ENCODE assay signal across 9 mouse cellular contexts in genomic region chr2:69077189-69077588, GRCm38 (mm10). TPM values are rescaled to one million over a fixed set of nuclear protein-coding genes. Genes with fewer than 3 reads are reported as not detected.
DNase-seq lines count a peak whose midpoint lies in the region; ATAC-seq and TF ChIP-seq lines count a peak whose summit lies in the region.
"Had no signal": no experiment of that assay in that cellular context is flagged by ENCODE, and none has a peak within 500 bp of the region (broad histone marks: within the 10 kb centered on the region; RNA-seq: fewer than 3 reads in every experiment).

No protein-coding gene starts in this region.

- H3K9ac ChIP-seq in heart, embryonic 12.5 days, result no peak overlapping the region

- DNase-seq in kidney, adult 9 months, result peak; percentile 16
- no peak for DNase-seq in kidney, adult 8-10 months
- peak; percentile 42 to 79 for DNase-seq in cerebellum, adult 2 months
- DNase-seq in lung, postnatal 10 days, result peak; percentile 54
- no peak for DNase-seq in right cerebral cortex, adult 2 months (ENCODE audit: low spot score in 2 of 2)
- DNase-seq: liver had no signal

- H3K36me3 ChIP-seq in heart, embryonic 12.5 days, result no peaks in the 10 kb centered on the region
- H3K36me3 ChIP-seq: forebrain, embryonic 10.5 days had no signal

- ATAC-seq in heart, embryonic 12.5 days (ENCODE audit: insufficient number of reproducible peaks, low FRiP score), result peak; percentile 71
- no peak for ATAC-seq in frontal cortex, adult (ENCODE audit: low TSS enrichment)

- no peak overlapping the region for H3K27ac ChIP-seq in cerebellum, adult 2 months (ENCODE audit: insufficient read depth, low read length)
- no peak overlapping the region for H3K27ac ChIP-seq in heart, embryonic 12.5 days (ENCODE audit: poor library complexity, severe bottlenecking)
- H3K27ac ChIP-seq: forebrain, embryonic 10.5 days had no signal

- 11% methylated on average over 3 of the region's 3 CpGs for WGBS in cerebellum, adult 2 months
- 53% methylated on average over 3 of the region's 3 CpGs for WGBS in heart, embryonic 12.5 days

- H3K4me2 ChIP-seq in heart, embryonic 12.5 days, result no peak overlapping the region

- no peaks in the 10 kb centered on the region for H3K9me3 ChIP-seq in heart, embryonic 12.5 days (replicated peaks)
- H3K9me3 ChIP-seq: forebrain, embryonic 10.5 days had no signal

- H3K4me3 ChIP-seq in cerebellum, adult 2 months (replicated peaks; ENCODE audit: insufficient read depth, low read depth, low read length), result no peak overlapping the region
- H3K4me3 ChIP-seq in heart, embryonic 12.5 days, result no peak overlapping the region
- H3K4me3 ChIP-seq: forebrain, embryonic 10.5 days had no signal

- no peak for TF ChIP-seq CTCF in cerebellum, adult 2 months (IDR thresholded peaks at IDR 0.05; ENCODE audit: borderline replicate concordance, insufficient read depth, low read depth, low read length)

- H3K27me3 ChIP-seq in cerebellum, adult 2 months (ENCODE audit: control insufficient read depth, insufficient read depth, low read length), result no peaks in the 10 kb centered on the region
- no peaks in the 10 kb centered on the region for H3K27me3 ChIP-seq in heart, embryonic 12.5 days (replicated peaks)

- peaks cover 5% of the 10 kb centered on the region; the same call in 1 of the 2 replicates for H3K4me1 ChIP-seq in cerebellum, adult 2 months (ENCODE audit: control insufficient read depth, insufficient read depth, low read length)
- peaks cover 8% of the 10 kb centered on the region for H3K4me1 ChIP-seq in heart, embryonic 12.5 days (replicated peaks)
- H3K4me1 ChIP-seq: forebrain, embryonic 10.5 days had no signal

- no peak for TF ChIP-seq POLR2A in cerebellum, adult 2 months (IDR thresholded peaks at IDR 0.05; ENCODE audit: borderline replicate concordance, insufficient read depth, low read length)

RNA-seq across cellular contexts. Expression of gene Nostrin, which starts 58.4 kb away (rescaled TPM):
- 3.5 and 3.9 TPM in 2 replicates for polyA plus RNA-seq in cerebellum, adult 2 months (2012; rRNA removed)
- 2.4 and 2.8 TPM in 2 replicates for polyA plus RNA-seq in heart, embryonic 12.5 days (2016; fragmentation: Nextera tagmentation; extraction: Ambion mirVana)

Comparison
In these comparisons a context has a peak if more than half of its experiments do, and no peak if none do; other contexts are left out.
1. DNase-seq: peak in kidney, adult 9 months (single experiment), cerebellum, adult 2 months (2 of 2) and lung, postnatal 10 days (single experiment); none in kidney, adult 8-10 months (0 of 2) and right cerebral cortex, adult 2 months (0 of 2).